Mouse (Mus musculus) telencephalon, adult 2 months (tissue): Measurements from ENCODE around the gene Hsf4.
"Not testable (repeated sequence)": the region's sequence is repeated elsewhere in the genome, so short reads cannot be mapped to it uniquely, and the experiment has no call there.

Experiments
- DNase-seq: peaks from one replicate; pipeline ENCODE4 v3.0.0-alpha.2; 2011; ENCODE audit warnings: low read depth, low spot score

Hsf4 gene

DNA sequence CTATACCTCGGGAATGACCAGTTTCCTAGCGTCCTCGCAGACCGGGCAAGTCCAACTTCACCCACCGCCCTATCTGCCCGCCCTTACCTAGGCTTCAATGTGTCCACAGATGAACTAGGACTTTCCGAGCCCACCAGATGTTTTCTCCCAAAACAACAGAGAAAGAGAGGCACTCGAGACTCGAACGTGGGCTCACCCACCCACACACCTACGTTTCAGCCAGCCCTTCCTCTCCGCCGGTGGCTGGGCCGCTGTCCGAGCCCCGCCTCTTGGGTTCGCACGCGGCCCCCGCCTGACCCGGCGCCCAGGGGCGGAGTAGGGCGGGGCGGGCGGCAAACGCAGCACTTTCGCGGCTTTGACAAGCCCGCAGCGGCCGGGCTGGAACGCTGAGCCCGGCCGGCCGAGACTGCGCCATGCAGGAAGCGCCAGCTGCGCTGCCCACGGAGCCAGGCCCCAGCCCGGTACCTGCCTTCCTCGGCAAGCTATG, at the start of gene Hsf4:
Hsf4 (plus strand) TSS at position 341 of the 487 bp plus-strand sequence.
- no peak for DNase-seq

DNA sequence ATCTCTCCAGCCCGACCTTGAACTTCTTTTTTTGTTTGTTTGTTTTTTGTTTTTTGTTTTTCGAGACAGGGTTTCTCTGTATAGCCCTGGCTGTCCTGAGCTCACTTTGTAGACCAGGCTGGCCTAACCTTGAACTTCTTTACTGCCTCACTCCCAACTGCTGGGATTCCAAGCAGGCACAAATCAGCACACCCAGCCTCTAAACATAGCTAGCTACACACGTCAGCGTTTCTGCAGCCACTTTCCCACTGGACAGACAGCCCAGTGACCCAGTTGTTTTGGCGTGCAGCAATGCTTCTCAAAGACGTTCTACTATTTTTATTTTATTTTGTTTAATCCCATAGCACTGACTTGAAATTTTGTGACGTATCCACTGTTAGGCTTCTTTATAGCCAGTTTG, 45.8 kb upstream of the Hsf4 start:
- DNase-seq, result no peak

DNA sequence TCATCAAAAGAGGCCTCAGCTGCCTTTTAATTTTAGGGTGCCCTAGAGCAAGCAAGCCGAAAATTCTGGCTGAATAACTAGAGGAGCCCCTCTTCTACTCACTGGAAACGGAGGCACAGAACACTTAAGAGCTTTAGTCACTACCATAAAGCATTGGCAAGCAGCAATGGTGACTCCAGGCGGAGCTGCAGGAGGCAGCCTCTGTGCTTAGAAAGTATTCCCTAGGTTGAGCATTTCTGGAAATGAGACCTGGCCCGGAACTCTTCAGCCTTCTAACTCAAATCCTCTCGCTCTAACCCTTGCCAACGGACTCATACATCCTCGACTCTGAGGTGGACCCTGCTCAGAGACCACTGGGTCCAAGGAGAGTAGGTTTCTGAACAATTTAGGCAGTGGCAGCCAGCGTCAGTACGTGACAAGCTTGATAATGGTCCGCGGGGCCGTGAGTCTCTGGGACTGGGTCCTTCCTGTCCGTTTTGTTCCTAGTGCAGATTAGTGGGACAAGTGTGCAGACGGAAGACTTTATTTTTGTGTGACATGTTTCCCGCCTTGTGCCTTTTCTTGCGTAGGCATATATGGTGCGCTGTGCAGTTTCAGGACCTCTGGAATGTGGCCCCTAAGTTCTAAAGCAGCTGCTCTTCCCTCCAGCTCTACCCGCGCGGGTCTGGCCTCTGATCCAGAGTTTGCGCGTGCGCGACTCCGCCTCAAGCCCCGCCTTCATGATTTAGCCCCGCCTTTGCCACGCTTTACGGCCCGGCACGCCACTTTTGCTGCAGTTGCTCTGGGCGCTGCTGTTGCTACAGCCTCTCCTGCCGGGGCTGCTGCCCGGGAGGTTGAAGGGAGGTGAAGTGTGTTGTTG, 45.0 kb upstream of the Hsf4 start, which contains the start of gene D230025D16Rik:
D230025D16Rik (plus strand) TSS at position 733 of the 859 bp plus-strand sequence.
- DNase-seq, result peak; percentile 91

DNA sequence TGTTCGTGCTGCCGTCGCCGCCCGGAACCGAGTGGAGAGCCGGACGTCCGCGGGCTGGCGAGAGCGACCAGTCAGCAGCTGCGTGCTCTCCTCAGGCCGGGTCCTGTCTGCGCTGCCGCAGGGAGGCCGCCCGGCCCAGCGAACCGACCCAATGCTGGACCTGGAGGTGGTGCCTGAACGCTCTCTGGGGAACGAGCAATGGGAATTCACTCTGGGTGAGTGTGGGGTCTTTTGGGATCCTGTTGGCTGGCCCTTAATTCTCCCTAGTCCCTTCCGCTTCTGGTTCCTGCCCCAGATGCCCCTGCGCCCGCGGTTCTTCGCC, 44.4 kb upstream of the Hsf4 start:
- no peak for DNase-seq

DNA sequence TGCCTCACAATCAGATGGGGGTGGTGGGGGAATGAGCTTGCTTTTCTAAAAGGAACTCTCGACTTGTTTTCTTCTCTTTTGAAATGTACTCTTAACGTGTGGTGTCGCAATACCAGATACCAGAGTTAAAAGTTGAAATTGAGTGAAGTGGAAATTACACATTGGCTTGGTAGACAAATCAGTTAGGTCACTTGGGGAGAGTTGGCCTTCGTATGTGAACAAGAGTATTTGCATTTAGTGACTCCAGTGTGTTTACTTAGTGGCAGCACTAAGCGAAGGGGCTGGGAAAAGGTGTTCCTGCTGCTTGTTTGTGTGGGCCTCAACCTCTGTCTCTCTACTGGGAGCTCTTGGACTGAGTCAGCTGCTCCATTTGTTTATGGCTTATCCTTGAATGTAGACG, 43.7 kb upstream of the Hsf4 start:
- no peak for DNase-seq

DNA sequence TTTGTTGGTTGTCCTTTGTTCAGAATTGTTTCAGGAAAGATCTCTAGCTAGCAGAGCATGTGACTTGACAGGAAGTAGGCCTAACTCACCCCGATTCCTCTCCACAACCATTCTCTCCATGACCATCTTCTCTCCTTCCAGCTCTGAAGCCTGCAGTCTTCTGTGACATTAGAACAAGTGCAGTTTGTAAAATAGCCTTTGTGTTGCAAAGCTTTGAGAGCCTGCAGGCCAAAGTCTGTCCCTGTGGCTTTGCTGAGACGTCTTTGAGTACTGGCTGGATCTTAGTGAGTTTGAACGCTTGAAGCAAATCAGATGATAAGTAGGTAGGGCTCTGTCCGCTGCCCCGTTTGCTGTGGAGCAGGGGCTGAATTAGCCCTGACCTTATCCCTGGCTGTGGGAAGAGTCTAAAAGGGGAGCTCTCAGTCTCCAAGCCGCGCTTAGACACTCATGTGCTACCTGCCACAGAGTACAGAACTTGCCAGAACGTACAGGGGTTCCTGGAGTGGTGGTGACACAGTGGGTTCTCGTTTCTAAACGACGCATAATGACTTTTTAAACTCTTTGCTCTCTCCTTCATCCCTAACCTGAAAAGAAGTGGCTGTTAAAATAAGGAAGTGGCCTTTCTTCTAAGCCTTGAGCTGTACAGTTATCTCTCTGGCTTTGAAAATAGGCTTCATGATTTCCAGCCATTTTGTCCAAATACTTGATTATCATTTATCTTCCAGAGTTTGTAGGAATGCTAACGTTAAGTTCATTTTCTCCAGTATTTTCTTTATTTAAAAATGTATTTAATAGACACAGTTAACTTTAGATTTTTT, 37.9 kb upstream of the Hsf4 start:
- DNase-seq, result no peak

DNA sequence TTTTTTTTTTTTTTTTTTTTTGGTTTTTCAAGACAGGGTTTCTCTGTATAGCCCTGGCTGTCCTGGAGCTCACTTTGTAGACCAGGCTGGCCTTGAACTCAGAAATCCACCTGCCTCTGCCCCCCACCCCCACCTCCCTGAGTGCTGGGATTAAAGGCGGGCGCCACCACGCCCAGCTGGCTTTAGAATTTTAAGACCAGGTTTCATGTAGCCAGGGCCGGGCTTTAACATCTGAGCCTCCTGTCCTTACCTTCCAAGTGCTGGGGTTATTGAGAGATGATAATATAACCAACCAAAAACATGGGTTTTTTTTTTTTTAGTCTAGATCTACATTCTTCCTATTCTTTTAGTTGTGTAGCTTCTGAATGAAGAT, 37.3 kb upstream of the Hsf4 start:
- not testable (repeated sequence) for DNase-seq

DNA sequence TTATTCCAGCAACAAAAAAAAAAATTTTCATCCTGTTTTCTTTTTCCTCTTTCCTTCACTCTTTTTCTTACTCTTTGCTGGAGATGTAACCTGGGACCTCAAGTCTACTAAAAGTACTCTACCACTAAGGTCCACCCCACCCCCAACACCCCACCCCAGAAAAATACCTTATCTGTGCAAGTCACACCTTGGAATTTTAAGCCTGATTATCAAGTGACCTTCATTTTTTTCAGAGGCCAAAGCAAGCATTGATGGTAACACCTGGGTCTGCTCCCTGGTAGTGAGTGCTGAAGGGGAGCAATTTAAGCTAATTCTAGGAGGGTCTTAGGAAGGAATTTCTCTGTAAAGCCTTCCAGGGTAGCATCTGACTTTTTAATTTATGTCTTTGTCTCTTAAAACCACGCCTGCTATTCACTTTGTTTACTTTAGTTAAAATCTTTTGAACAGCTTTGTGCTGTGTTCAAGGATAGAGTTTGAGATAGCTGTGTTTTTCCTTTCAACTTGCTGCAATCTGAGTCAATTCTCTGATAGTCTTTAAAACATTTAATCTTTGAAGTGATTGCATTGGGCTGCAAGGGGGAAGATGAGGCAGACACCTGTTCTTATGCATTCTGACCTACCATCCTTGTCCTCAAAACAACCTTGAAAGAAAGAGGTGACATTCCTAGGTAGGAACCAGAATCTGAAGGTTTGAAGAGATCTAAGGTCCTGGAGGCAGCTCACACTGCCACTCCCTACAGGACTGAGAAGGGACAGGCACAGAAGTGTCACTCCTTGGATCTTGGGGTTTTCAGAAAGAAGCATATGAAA, 36.3 kb upstream of the Hsf4 start:
- DNase-seq, result no peak

DNA sequence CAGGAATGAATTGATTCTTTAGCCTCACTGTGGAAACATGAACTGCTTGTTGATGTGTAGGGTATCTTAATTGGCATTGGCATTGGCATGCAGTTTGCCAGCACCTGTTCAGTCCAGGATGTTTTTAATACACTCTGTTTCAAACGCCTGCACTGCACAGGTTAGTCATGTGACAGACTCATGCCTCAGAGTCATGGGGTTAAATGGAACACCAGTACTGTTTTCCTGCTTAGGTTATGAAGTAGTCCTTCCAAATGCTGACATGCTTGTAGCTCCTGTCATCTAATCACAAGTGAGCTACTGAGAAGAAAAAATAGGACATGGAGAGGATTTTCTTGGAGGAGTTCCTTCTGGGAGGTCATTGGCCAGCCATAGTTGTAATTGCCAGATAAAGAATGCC, 34.4 kb upstream of the Hsf4 start:
- DNase-seq, result no peak

DNA sequence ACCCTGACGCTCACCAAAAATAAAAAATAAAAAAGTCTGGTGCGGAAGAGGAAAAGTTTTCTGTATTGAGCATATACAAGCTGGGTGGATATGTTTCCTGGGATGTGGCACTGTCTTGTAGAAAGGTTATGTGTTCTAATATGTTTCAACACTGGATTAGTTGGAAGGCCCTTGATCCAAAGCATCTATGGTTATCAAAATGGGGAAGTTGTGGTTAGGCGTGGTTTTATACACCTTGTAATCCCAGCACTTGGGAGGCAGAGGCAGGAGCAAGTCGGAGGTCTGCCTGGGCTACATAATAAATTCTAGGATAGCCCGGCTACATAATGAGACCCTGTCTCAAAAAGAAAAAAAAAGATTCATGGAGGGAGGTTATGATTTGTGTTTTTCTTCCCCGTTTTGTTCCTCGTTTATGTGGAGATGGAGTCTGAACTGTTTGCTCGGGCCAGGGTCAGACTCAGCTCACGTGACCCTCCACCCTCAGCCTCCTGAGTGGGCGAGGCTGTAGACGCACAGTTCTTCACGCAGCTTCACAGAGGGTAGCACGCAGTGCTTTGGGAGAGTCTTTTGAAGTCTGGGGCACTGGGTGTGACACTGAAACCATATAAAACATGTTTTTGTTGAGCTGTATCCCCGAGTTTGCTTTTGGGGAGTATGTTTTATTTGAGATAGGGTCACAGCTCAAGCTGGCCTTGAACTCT, 32.0 kb upstream of the Hsf4 start:
- no peak for DNase-seq

DNA sequence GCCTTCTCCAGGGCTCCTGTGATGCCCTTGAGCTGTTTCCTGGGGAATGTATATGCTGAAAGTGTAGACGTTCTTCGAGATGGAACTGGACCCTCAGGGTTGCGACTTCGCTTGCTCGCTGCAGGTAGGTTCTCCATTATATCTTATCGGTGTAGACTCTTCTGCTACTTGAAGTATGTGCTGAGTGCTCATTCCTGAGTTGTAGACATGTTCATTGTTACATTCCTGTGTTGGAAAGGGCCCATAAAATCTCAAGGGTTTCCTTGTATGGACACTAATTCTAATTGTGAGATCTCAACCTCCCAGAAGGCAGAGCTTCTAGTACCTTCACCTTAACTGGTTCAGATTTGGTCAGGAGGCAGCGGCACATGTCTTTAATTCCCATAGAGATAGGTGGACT, 28.6 kb upstream of the Hsf4 start:
- DNase-seq, result no peak

DNA sequence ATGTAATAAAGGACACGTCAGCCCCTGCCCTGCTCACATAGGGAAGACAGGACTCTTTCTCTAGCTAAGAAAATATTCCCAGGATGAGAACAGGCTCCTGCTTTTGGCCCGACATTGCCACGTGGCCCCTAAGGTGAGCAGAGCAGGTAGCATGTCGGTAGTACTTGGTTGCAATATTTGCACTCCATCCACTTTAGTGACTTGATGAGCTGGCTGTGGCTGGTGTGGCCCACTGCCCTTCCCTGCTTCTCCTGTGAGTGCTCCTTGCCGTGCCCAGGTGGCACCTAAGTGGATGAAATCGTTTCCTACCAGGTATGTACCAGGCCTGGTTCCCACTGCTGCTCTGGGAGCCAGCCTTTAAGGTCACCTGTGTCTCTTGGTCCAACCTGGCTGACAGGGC, 17.6 kb upstream of the Hsf4 start:
- no peak for DNase-seq

DNA sequence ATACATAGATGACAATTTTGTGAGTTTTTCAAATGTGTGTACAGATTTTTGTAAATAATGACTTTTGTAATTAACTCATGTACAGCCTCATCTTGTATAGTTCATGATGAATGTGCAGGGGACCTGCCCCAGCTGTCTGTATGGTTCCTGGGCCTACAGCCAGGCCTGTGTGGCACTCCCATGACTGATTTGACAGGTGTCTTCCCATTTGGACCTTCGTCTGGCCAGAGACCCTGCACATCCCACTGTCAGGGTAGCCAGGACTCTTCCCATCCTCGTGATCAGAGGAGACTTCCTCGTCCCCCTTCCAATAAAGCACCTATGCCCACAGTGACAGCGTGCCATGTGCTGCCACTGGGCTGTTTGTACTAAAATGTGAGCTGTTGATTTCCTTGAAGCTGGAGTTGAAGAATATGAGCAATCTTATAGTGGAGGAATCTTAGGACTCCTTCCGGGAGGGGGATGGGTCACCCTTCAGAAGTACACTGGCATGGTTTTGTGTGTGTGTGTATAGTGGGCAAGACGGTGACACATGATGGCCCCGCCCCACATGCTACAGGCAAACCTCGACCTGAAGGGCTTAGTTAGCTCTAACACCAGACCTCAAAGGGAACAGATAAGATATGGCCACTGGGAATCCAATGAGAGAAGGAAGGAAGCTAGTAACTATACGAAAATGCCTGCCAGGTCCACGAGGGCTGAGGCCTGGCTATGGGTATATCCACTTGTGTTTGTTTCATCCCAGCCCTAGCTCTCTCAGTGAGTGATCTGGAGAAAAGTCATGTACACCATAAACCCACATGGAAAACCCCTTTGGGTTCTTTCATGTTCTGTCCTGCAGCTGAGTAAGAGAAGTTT, 16.7 kb upstream of the Hsf4 start:
- DNase-seq, result no peak

DNA sequence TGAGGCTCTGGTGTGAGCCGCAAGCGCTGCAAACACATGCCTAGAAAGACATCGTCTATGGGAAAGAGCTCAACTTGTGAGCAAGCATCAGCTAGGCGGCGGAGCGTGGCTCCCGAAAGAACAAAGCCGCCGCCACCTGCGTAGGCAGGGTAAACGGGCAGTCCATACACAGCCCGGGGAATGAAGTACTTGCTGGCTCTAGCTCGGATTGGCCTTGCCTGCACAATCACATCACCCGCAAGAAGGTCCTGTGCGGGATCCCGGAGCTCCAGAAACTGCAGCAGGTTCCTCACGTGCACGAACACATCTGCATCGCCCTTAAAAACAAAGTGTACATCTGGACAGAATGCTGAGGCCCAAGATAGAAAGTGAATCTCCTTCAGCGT, 15.8 kb upstream of the Hsf4 start:
- no peak for DNase-seq

DNA sequence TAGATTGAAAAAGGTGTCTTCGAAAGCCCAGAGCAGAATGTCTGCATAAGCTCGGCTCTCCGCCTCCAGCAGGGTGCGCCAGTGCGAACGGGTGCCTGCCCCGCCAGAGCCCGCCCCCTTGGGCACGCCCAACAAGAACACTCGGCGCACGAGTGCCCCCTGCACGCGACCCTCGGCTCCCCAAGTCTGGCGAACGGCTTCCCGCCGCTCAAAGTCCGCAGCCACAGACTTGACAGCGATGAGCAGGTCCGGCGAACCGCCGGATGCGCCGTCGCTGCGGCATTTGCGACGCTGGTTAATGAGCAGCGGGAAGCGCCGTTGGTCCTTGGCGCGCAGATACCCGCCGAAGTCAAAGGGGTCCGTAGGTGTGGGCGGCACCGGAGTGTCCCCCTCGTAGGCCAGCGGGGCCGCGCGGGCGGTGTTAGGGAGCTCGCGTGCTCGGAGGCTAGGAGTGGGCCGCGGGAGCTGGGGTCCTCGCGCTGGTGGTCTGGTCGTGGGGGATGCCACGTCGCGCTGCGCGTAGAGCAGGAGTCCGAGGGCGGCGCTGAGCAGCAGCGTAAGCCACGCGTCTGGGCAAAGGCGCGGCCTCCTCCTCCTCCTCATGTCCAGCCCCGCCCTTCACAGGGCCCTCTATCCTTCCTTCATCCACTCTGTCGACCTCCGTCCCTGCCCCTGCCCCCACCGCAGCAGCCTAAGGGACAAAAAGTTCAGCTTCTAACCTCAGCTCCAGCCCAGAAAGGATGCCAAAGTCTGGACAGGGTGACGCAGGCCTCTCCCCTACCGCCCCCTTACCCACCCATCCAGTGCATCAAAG, 15.2 kb upstream of the Hsf4 start:
- DNase-seq, result peak; percentile 73

DNA sequence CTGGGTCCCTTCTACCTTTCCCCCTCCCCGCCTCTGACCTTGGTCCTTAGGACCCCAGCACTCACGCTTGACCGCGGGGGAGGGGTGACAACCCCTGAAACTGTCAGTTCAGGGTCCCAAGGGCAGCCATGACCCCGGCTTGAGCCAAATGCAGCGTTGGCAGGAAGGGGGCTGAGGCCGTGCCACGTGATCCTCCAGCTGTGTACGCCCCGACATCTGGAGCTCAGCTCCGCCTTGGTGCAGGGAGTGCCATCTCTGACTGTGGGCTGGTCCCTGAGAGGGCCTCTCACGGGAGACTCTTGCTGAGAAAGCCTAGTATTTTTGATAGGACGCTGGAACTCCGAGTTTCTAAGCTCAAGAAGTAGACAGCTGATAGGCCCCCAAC, 14.6 kb upstream of the Hsf4 start, which contains the start of gene B3gnt9:
B3gnt9 (minus strand) TSS at position 188 of the 385 bp plus-strand sequence.
- DNase-seq, result no peak

DNA sequence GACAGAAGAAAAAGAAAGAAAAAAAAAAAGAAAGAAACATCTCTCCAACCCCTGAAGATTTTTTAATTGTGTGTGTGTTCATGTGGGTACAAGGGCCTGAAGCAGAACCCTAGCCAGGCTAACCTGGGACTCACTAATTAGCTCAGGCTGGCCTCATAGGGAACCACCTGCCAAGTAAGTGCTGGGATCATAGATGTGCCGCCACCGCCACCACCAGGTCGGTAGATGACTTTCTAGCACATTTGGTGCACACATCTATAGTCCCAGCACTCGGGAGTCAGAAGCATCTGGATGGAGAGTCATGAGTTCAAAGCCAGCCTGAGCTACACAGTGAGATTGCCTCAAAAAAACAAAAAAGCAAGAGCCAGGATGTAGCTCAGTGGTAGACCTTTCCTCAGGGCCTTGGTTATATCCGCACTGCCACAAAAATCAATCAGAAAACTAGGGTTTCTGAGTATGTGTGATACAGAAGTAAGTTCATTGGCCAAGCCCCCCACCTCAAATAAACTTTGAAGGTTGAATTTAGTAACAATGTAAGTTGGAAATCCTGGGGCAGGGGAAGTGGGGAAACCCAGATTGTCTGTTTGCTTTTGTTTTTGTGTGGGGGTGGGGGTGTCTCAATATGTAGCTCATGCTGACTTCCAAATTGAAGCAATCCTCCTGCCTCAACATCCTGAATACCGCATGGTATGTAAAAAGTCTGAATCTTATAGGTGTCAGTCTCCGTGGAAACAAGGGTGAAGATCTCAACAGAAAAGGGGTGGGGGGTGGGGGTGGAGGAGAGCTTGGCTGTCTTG, 12.1 kb upstream of the Hsf4 start:
- DNase-seq, result no peak

DNA sequence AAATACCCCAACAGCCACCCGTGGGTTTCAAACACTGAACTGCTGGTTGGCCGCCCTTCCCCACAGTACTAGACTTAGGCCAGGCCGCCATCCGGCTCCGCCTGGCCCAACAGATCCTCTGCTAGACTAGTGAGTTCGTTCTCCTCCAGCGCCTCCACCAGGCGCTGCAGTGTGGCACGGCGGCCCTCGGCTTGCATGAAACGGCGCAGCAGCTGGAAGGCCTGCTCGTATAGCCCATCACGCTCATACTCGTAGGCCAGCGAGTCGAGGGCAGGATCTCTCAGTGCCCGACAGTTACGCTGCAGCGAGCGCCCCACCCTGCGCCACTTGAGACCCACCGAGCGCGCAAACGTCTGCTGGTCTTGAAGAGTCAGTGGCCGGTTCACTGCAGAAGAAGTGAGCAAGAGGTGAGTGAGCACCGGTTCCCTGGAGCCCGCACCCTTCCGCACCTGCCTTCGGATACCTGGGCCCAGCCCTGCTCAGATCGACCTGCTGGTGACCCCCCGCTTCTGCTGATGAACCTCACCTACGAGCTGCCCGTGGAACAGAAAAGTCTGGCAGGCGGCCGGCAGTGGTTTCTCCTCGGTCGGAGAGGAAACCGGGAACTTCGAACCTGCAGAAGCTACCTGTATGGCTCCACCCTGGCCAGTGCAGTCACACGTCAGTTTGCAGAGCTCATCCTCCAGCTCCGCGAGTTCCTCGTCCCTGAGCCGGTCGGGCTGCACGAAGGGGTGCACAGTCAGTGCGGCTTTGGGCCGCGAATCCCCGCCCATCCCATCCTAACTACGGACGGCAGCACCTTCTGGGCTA, 10.5 kb upstream of the Hsf4 start:
- DNase-seq, result no peak
